Mouse (Mus musculus) forebrain, embryonic 11.5 days (tissue): ENCODE results near the gene Polg. TPM values are rescaled to one million over a fixed set of nuclear protein-coding genes. Genes with fewer than 3 reads are reported as not detected.
A peak's percentile ranks its signal among the peaks of the same experiment; 100 is the strongest.

Source experiments
- ATAC-seq: fragments of 200-750 bp; cut with Nextera tagmentation; replicated peaks from 2 replicates; pipeline ENCODE4 v1.8.0; 2017; ENCODE audit warnings: moderate TSS enrichment; ENCODE audit not compliant: low FRiP score
- DNase-seq: peaks from one replicate; pipeline ENCODE4 v3.0.0-alpha.2; 2017; ENCODE audit warnings: low spot score
- H3K27ac ChIP-seq: fragments of 300-500 bp; sonication (generic); 2 replicates; pipeline ENCODE4 v1.5.1; 2014; ENCODE audit warnings: low read depth, low read length
- H3K27me3 ChIP-seq: fragments of 300-500 bp; sonication (generic); 2 replicates; pipeline ENCODE4 v1.6.1; 2014; ENCODE audit warnings: mild to moderate bottlenecking, low read length, mixed read lengths; ENCODE audit not compliant: control insufficient read depth, insufficient read depth
- H3K36me3 ChIP-seq: fragments of 300-500 bp; sonication (generic); 2 replicates; pipeline ENCODE4 v1.6.1; 2014; ENCODE audit warnings: mild to moderate bottlenecking, low read length, moderate library complexity, mixed read lengths; ENCODE audit not compliant: control insufficient read depth, insufficient read depth
- H3K4me1 ChIP-seq: fragments of 300-500 bp; sonication (generic); replicated peaks from 2 replicates; pipeline ENCODE4 v1.6.1; 2014; ENCODE audit warnings: low read length, mixed read lengths; ENCODE audit not compliant: control insufficient read depth, insufficient read depth
- H3K4me2 ChIP-seq: fragments of 300-500 bp; sonication (generic); 2 replicates; pipeline ENCODE4 v1.6.1; 2014; ENCODE audit warnings: low read depth, mild to moderate bottlenecking, low read length, moderate library complexity, mixed read lengths; ENCODE audit not compliant: severe bottlenecking
- H3K4me3 ChIP-seq: fragments of 300-500 bp; sonication (generic); 2 replicates; pipeline ENCODE4 v1.5.1; 2014; ENCODE audit warnings: low read depth, low read length
- H3K9ac ChIP-seq: fragments of 300-500 bp; sonication (generic); 2 replicates; pipeline ENCODE4 v1.6.1; 2014; ENCODE audit warnings: low read length
- H3K9me3 ChIP-seq: fragments of 300-500 bp; sonication (generic); 2 replicates; pipeline ENCODE4 v1.6.1; 2016; ENCODE audit warnings: low read length, mixed read lengths; ENCODE audit not compliant: control insufficient read depth
- WGBS: fragments of 180-500 bp; shearing (Covaris S2); extraction: QIAGEN DNeasy Blood & Tissue Kit; methylation state at CpG from one replicate; pipeline ENCODE4 v1.1.7; 2014; 5-methylcytosine and 5-hydroxymethylcytosine counted together
- polyA plus RNA-seq: library from polyadenylated mRNA; unstranded; fragments of >200 nt; fragmentation: Nextera tagmentation; extraction: Ambion mirVana; gene quantifications from 2 replicates; pipeline ENCODE4 v1.2.1, GENCODE M21; 2014

Polg gene
- polyA plus RNA-seq, 1 experiment from 2014 or later, result 48.5 TPM

DNA sequence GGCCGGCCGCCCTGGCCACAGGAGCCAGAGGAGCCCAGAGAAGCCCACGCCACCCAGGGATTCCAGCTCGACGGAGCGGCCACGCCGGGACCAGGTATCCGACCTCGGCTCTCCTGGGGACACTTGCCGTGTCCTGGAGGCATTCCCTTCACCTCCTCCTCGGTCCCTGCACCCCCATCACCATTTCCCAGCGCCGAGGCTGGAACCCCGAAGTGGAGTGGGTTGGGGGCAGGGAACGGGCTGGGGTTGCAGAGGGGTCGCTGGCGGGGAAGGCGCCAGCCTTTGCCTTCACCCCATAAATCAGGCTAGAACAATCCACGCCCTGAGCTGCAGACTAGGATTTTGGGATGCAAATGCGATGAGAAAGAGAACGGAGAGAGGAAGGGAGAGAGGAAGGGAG lies 39.2 kb upstream of the Polg start:
- Histone ChIP-seq H3K36me3 (peaks cover 4% of the 10 kb centered on the region; the same call in 1 of the 2 replicates), H3K27me3 (peaks cover 26% of the 10 kb centered on the region), H3K4me2 (peak overlapping the region; percentile 72), H3K9me3 (no peaks in the 10 kb centered on the region), H3K4me1 (peaks cover 6% of the 10 kb centered on the region; the same call in 1 of the 2 replicates), H3K27ac (peak overlapping the region; percentile 99), H3K9ac (peak overlapping the region; percentile 98), H3K4me3 (peak overlapping the region; percentile 76)
- DNase-seq (peak; percentile 80), ATAC-seq (no peak)
- 1% methylated on average over 22 of the region's 22 CpGs for WGBS

- Histone ChIP-seq H3K4me3 (peak overlapping the region; percentile 76), H3K27me3 (peaks cover 28% of the 10 kb centered on the region), H3K4me2 (peak overlapping the region; percentile 72), H3K9me3 (no peaks in the 10 kb centered on the region), H3K36me3 (peaks cover 4% of the 10 kb centered on the region; the same call in 1 of the 2 replicates), H3K9ac (peak overlapping the region; percentile 98), H3K27ac (peak overlapping the region; percentile 99), H3K4me1 (peaks cover 6% of the 10 kb centered on the region; the same call in 1 of the 2 replicates)
- WGBS, result under 1% methylated on average over 38 of the region's 42 CpGs
- ATAC-seq (peak; percentile 87), DNase-seq (peak; percentile 99)
Measured at GRCm38 (mm10) chr7:79504723-79505122, 38.6 kb upstream of the Polg start.

DNA sequence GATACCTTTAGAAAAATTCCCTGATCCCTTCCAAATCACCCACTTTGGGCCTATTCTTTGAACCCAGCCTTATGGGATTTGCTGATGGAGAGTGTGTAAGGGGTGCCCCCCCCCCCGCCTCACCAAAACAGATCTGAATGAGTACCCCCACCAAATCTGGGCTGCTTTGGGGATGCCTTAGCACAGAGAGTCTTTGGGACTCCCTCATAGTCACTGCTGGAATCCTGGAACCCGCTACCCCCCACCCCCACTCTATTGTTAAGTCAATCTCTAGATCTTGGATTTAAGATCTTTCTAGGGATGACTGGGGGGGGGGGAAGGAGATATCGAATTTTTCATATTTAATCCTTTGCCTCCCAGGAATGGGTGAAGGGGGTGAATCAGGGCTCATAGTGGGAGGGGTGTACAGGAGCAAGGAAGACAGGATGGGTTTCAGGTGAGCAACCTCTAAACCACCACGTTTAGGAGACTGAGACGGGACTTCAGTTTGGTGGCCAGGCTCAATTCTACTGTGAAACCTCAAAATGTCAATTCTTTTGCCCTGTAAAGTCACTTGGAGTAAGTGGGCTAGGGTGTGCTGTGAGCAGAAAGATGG lies 37.6 kb upstream of the Polg start:
- Histone ChIP-seq H3K9me3 (no peaks in the 10 kb centered on the region), H3K27ac (peak overlapping the region; percentile 99)
- peak; percentile 61 for DNase-seq

DNA sequence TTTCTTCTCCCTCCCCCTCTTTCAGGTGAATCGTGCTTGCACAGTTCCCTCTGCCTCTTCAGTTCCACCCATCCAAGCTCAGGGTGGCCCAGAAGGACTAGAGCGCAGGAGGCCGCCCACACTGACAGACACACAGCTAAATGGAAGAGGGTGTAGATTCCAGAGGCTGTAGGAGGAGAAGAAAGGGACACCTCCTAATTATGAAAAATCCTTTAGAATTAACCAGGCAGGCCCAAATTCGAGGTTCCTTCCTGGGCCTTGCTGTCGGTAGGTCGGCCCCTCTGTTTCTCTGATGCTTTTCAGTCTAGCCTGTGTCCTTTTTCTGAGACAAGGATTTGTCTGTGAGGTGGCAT lies 36.9 kb upstream of the Polg start:
- ATAC-seq (no peak), DNase-seq (peak; percentile 62)
- WGBS, result 7% methylated on average over 6 of the region's 6 CpGs
- H3K27me3 ChIP-seq, result peaks cover 33% of the 10 kb centered on the region
- no peaks in the 10 kb centered on the region; the same call in 1 of the 2 replicates for H3K36me3 ChIP-seq
- no peaks in the 10 kb centered on the region for H3K9me3 ChIP-seq
- peak overlapping the region; percentile 98 for H3K9ac ChIP-seq
- H3K4me1 ChIP-seq, result peaks cover 4% of the 10 kb centered on the region; the same call in 1 of the 2 replicates
- peak overlapping the region; percentile 76 for H3K4me3 ChIP-seq
- peak overlapping the region; percentile 72 for H3K4me2 ChIP-seq
- peak overlapping the region; percentile 99 for H3K27ac ChIP-seq

More for the DNA sequence above, 37.6 kb upstream of the Polg start:
- Histone ChIP-seq H3K4me3 (peak overlapping the region; percentile 76), H3K4me1 (peaks cover 6% of the 10 kb centered on the region; the same call in 1 of the 2 replicates), H3K9ac (peak overlapping the region; percentile 98), H3K36me3 (no peaks in the 10 kb centered on the region; the same call in 1 of the 2 replicates), H3K4me2 (peak overlapping the region; percentile 72), H3K27me3 (peaks cover 33% of the 10 kb centered on the region)
- ATAC-seq, result no peak
- 0% methylated on average over 5 of the region's 5 CpGs for whole genome bisulfite sequencing

- H3K36me3 ChIP-seq, result no peaks in the 10 kb centered on the region; the same call in 1 of the 2 replicates
- H3K4me3 ChIP-seq, result peak overlapping the region; percentile 76
- peak; percentile 67 for DNase-seq
- H3K9me3 ChIP-seq, result no peaks in the 10 kb centered on the region
- peaks cover 29% of the 10 kb centered on the region for H3K27me3 ChIP-seq
- WGBS, result 6% methylated on average over 10 of the region's 10 CpGs
- H3K4me2 ChIP-seq, result peak overlapping the region; percentile 72
- H3K27ac ChIP-seq, result peak overlapping the region; percentile 99
- peaks cover 4% of the 10 kb centered on the region; the same call in 1 of the 2 replicates for H3K4me1 ChIP-seq
- H3K9ac ChIP-seq, result peak overlapping the region; percentile 98
- ATAC-seq, result no peak
Measured at GRCm38 (mm10) chr7:79502152-79503102, 36.3 kb upstream of the Polg start.

DNA sequence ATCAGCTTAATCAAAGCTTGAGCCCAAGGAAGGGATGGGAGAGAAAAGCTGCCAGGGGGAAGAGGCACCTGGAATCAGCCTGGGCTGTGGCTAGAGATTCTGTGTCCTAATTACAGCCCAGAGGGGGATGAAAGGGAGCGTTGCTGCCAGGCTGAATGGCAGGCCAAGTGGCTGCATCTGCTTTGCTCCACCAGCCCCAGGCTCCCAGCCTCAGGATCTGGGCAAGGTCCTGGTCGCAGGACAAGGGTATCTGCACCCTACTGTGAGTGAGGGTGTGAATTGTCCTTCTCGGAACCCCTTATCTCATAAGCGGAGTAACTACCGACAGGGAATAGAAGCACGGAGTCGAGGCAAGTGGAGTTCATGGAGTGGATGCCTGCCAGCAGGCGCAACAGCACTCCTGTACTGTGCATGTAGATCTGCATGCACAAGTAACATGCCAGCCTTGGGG lies 35.4 kb upstream of the Polg start:
- Histone ChIP-seq H3K27ac (peak overlapping the region; percentile 99), H3K27me3 (peaks cover 26% of the 10 kb centered on the region), H3K9ac (peak overlapping the region; percentile 98), H3K36me3 (no peaks in the 10 kb centered on the region; the same call in 1 of the 2 replicates), H3K4me3 (peak overlapping the region; percentile 76), H3K9me3 (no peaks in the 10 kb centered on the region), H3K4me2 (peak overlapping the region; percentile 72), H3K4me1 (peaks cover 10% of the 10 kb centered on the region)
- DNase-seq, result peak; percentile 59
- WGBS, result 1% methylated on average over 8 of the region's 8 CpGs
- ATAC-seq, result no peak

DNA sequence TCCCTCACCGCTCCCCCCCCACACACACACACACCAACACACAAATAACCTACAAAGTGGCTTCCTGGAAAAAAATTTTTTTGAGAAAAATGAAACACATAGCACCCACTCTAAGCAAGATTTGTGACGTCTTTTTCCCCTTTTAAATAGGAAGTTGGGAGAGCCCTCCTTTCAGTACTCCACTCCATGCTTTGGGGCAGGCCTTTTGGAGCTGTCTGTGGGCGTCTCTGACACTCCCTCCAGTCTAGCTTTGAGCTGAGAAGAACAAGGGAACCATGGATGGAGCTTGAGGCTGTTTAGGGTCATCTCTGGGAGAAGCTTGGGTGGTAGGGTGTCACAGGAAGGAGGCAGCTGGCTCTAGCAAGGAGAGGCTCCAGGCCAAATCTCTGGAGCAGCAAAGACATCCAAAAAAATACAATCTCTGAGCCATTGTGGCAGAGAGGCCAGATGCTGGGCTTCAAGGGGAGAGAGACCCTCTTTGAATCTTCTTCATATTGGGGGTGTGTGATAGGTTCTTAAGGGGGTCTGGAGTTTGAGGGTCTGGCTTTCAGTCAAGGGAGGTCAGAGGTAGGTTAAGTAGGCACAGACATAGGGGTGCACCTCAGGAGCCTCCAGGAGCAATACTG lies 34.6 kb upstream of the Polg start:
- peaks cover 24% of the 10 kb centered on the region for H3K27me3 ChIP-seq
- peak overlapping the region; percentile 98 for H3K9ac ChIP-seq
- H3K36me3 ChIP-seq, result no peaks in the 10 kb centered on the region; the same call in 1 of the 2 replicates
- no peaks in the 10 kb centered on the region for H3K9me3 ChIP-seq
- peak overlapping the region; percentile 72 for H3K4me2 ChIP-seq
- ATAC-seq, result no peak
- DNase-seq, result no peak
- H3K4me3 ChIP-seq, result peak overlapping the region; percentile 76
- H3K27ac ChIP-seq, result peak overlapping the region; percentile 99
- 0% methylated on average over 3 of the region's 3 CpGs for WGBS
- peaks cover 16% of the 10 kb centered on the region for H3K4me1 ChIP-seq
